Mouse (Mus musculus): Measurements from ENCODE around the gene Sh3rf3. TPM values are rescaled to one million over a fixed set of nuclear protein-coding genes. Genes with fewer than 3 reads are reported as not detected.

The Sh3rf3 gene
- polyA plus RNA-seq, 1 experiment from 2014 or later, result not detected

DNA sequence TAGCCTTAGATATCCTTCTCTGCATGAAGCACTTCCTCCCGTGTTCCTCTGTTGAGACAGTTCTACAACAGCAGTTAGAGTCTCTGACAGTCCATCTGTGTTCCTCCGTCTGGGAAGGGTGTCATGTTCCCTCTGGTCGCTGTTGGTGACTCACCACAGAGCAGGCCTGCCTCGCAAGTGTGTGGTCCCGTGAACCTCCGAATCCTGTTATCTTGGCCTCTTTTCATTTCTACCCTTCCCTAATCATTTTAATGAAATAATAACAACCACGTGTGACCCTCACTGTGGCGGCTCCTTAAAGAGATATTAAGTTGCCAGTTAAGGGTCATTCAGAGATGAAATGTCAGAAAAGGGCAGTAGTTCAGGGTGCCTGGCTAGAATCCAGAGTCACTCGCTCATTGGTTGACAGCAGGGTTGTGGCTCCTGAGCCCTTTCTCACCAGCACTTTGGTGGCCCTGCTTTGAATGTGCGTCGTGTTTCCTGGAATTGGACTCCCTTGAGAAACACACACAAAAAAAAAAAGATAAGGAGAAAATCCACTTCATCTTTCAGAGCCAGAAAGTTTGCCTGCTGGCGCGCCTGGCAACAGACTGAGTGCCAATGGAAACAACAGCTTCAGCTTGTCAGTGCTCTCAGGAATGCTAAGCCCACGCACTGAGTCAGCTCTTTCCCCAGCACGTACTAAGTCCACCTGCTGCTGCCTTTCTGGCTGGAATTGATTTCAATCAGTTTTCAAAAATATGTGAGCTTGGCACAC lies 301.6 kb downstream of the Sh3rf3 start:
- Histone ChIP-seq H3K4me2 (ENCODE audit: low read depth, low read length) (no peak overlapping the region), H3K4me1 (ENCODE audit: insufficient read depth) (no peaks in the 10 kb centered on the region), H3K27ac (ENCODE audit: low read depth) (no peak overlapping the region), H3K9me3 (ENCODE audit: low read length) (no peaks in the 10 kb centered on the region), H3K9ac (replicated peaks) (no peak overlapping the region), H3K4me3 (ENCODE audit: low read depth, low read length) (no peak overlapping the region), H3K27me3 (ENCODE audit: insufficient read depth, low read length) (no peaks in the 10 kb centered on the region), H3K36me3 (replicated peaks; ENCODE audit: insufficient read depth, low read length) (no peaks in the 10 kb centered on the region)
- WGBS (ENCODE audit: insufficient replicate concordance), result 59% methylated on average over 15 of the region's 15 CpGs
- DNase-seq (no peak), ATAC-seq (no peak)
- TF ChIP-seq EP300 (IDR thresholded peaks at IDR 0.05; ENCODE audit: low read depth) (no peak), CTCF (IDR thresholded peaks at IDR 0.05; ENCODE audit: low read depth) (no peak)

DNA sequence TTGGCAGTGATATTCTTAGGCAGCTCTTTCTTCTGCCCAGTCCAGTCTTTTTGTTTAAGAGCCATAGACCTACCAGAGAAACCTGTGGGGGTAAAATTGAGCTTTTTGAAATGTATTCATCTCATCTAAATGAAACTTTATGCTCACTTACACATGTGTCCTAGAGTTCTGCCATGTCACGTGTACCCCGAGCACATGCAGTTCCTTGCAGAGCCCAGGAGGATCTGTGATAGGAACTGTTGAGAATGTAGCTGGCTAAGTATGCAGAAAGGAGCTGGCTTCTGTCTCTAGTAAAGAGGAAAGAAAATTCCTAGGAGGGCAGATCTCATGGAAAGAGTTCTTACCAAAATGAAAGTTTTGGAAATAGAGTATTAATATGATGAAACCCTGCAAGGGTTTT lies 302.5 kb downstream of the Sh3rf3 start:
- H3K9ac ChIP-seq (replicated peaks), result no peak overlapping the region
- no peaks in the 10 kb centered on the region for H3K4me1 ChIP-seq (ENCODE audit: insufficient read depth)
- H3K4me3 ChIP-seq (ENCODE audit: low read depth, low read length), result no peak overlapping the region
- WGBS (ENCODE audit: insufficient replicate concordance), result 79% methylated on average over 2 of the region's 2 CpGs
- H3K27ac ChIP-seq (ENCODE audit: low read depth), result no peak overlapping the region
- ATAC-seq (no peak), DNase-seq (no peak)
- H3K36me3 ChIP-seq (replicated peaks; ENCODE audit: insufficient read depth, low read length), result no peaks in the 10 kb centered on the region
- H3K27me3 ChIP-seq (ENCODE audit: insufficient read depth, low read length), result no peaks in the 10 kb centered on the region
- no peaks in the 10 kb centered on the region for H3K9me3 ChIP-seq (ENCODE audit: low read length)
- no peak overlapping the region for H3K4me2 ChIP-seq (ENCODE audit: low read depth, low read length)
- TF ChIP-seq EP300 (IDR thresholded peaks at IDR 0.05; ENCODE audit: low read depth), result no peak

DNA sequence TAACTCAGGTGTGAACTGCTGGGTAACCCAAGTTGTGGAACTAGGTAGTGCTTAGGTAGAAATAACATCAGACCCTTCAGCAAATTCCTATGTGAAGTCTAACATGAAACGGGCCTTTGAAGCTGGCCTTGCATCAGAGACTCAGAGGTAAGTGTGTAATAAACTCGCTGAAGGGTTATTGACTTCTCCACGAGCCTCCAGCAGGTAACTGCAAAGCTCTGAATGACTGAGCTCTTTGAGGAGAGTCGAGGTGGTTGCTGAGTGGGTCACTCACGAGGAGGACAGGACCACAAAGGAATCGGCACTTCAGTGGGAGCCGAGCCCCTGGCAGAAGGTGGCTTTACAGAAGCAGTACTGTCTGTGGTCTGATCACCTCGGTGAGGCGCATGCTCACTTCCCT lies 303.2 kb downstream of the Sh3rf3 start:
- TF ChIP-seq EP300 (IDR thresholded peaks at IDR 0.05; ENCODE audit: low read depth), result no peak
- DNase-seq, result no peak
- Histone ChIP-seq H3K27me3 (ENCODE audit: insufficient read depth, low read length) (no peaks in the 10 kb centered on the region), H3K9ac (replicated peaks) (no peak overlapping the region), H3K4me3 (ENCODE audit: low read depth, low read length) (no peak overlapping the region), H3K9me3 (ENCODE audit: low read length) (no peaks in the 10 kb centered on the region), H3K27ac (ENCODE audit: low read depth) (no peak overlapping the region), H3K4me2 (ENCODE audit: low read depth, low read length) (no peak overlapping the region), H3K4me1 (ENCODE audit: insufficient read depth) (no peaks in the 10 kb centered on the region), H3K36me3 (replicated peaks; ENCODE audit: insufficient read depth, low read length) (no peaks in the 10 kb centered on the region)
- 64% methylated on average over 9 of the region's 9 CpGs for WGBS (ENCODE audit: insufficient replicate concordance)
- no peak for ATAC-seq

DNA sequence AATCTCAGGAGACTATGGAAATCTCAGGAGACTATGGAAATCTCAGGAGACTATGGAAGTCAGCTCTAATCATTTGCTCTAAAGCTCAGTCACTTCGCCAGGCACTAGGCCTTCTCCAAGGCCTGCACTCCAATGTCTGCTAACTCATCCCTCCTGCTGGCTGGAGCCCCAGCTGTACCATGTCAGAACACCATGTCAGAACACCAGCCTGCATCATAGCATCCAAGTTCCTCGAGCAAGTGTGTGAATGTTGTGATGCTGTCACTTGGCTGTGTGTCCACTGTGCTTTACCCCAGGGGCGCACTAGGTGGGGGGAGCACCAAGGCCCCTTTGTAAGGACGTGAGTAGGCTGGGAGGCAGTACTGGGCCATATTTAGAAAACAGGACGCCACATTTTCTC lies 304.4 kb downstream of the Sh3rf3 start:
- ATAC-seq (no peak), DNase-seq (no peak)
- Histone ChIP-seq H3K4me2 (ENCODE audit: low read depth, low read length) (no peak overlapping the region), H3K4me1 (ENCODE audit: insufficient read depth) (no peaks in the 10 kb centered on the region), H3K9me3 (ENCODE audit: low read length) (no peaks in the 10 kb centered on the region), H3K27ac (ENCODE audit: low read depth) (no peak overlapping the region), H3K4me3 (ENCODE audit: low read depth, low read length) (no peak overlapping the region), H3K9ac (replicated peaks) (no peak overlapping the region), H3K27me3 (ENCODE audit: insufficient read depth, low read length) (no peaks in the 10 kb centered on the region), H3K36me3 (replicated peaks; ENCODE audit: insufficient read depth, low read length) (no peaks in the 10 kb centered on the region)
- WGBS (ENCODE audit: insufficient replicate concordance), result 76% methylated on average over 5 of the region's 5 CpGs
- TF ChIP-seq EP300 (IDR thresholded peaks at IDR 0.05; ENCODE audit: low read depth) (no peak), CTCF (IDR thresholded peaks at IDR 0.05; ENCODE audit: low read depth) (no peak)

DNA sequence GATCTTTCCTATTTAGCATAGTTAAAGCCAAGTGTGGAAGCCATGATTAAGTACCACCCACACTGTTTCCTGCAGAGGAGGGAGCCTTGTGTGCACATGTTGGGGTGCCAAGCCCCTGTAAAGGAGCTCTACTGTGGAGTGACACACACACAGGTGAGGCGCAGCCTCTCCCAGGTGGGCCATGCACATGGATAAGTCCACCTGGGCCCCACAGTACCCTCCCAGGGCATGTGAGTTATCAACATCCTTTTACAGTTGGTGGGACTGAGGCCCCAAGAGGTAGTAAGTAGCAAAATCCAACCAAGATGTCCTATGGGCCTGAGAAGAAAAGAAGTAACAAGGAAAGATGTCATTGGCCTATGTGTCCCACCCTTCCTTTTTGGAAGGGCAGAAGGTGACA lies 305.8 kb downstream of the Sh3rf3 start:
- WGBS (ENCODE audit: insufficient replicate concordance), result 77% methylated on average over 1 of the region's 1 CpGs
- ATAC-seq (no peak), DNase-seq (no peak)
- Histone ChIP-seq H3K27me3 (ENCODE audit: insufficient read depth, low read length) (no peaks in the 10 kb centered on the region), H3K4me2 (ENCODE audit: low read depth, low read length) (no peak overlapping the region), H3K9ac (replicated peaks) (no peak overlapping the region), H3K4me1 (ENCODE audit: insufficient read depth) (no peaks in the 10 kb centered on the region), H3K36me3 (replicated peaks; ENCODE audit: insufficient read depth, low read length) (no peaks in the 10 kb centered on the region), H3K9me3 (ENCODE audit: low read length) (no peaks in the 10 kb centered on the region), H3K27ac (ENCODE audit: low read depth) (no peak overlapping the region), H3K4me3 (ENCODE audit: low read depth, low read length) (no peak overlapping the region)
- TF ChIP-seq CTCF (IDR thresholded peaks at IDR 0.05; ENCODE audit: low read depth) (no peak), EP300 (IDR thresholded peaks at IDR 0.05; ENCODE audit: low read depth) (no peak)

DNA sequence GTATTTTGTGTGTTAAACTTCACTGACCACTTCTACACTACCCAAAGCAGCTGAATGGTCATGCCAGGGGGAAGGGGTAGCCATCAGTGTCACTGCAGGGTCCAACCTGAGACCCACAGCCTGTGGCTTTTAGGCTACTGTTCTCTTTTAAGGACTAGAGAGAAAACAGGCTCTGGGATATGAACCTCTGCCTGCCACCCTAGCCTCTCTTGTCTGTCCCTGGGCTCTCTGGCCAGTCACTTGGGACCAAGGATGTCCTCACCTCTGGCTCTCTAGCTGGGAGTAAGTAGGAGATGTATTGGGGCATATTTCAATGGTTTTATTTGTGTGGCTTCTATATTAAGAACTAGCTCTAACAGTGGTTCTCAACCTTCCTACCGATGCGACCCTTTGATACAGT lies 306.7 kb downstream of the Sh3rf3 start:
- Histone ChIP-seq H3K4me3 (ENCODE audit: low read depth, low read length) (no peak overlapping the region), H3K36me3 (replicated peaks; ENCODE audit: insufficient read depth, low read length) (no peaks in the 10 kb centered on the region), H3K4me1 (ENCODE audit: insufficient read depth) (no peaks in the 10 kb centered on the region), H3K9ac (replicated peaks) (no peak overlapping the region), H3K4me2 (ENCODE audit: low read depth, low read length) (no peak overlapping the region), H3K27me3 (ENCODE audit: insufficient read depth, low read length) (no peaks in the 10 kb centered on the region), H3K27ac (ENCODE audit: low read depth) (no peak overlapping the region), H3K9me3 (ENCODE audit: low read length) (no peaks in the 10 kb centered on the region)
- WGBS (ENCODE audit: insufficient replicate concordance), result 74% methylated on average over 2 of the region's 2 CpGs
- ATAC-seq, result no peak
- no peak for DNase-seq
- TF ChIP-seq CTCF (IDR thresholded peaks at IDR 0.05; ENCODE audit: low read depth) (no peak), EP300 (IDR thresholded peaks at IDR 0.05; ENCODE audit: low read depth) (no peak)

DNA sequence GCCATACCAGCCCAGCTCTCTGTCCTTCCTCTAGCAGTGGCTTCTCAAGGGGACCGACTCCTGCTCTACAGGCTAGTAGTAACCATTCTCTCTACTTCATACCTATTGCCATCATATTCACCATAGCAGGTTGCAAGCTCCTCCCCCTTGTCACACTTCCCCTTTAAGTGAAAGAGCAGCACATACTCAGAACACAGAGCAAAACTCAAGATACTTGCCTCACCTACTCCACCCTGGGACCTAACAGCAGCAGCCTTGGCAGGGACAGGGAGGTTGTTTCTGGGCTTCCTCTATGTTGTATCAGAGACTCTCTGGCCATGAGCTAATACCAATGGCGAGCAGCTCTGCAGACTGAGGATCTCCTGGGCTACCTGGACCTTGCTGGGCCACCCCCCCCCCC lies 312.3 kb downstream of the Sh3rf3 start:
- Histone ChIP-seq H3K9me3 (ENCODE audit: low read length) (no peaks in the 10 kb centered on the region), H3K4me1 (ENCODE audit: insufficient read depth) (no peaks in the 10 kb centered on the region), H3K27ac (ENCODE audit: low read depth) (no peak overlapping the region), H3K4me3 (ENCODE audit: low read depth, low read length) (no peak overlapping the region), H3K27me3 (ENCODE audit: insufficient read depth, low read length) (no peaks in the 10 kb centered on the region), H3K9ac (replicated peaks) (no peak overlapping the region), H3K36me3 (replicated peaks; ENCODE audit: insufficient read depth, low read length) (no peaks in the 10 kb centered on the region), H3K4me2 (ENCODE audit: low read depth, low read length) (no peak overlapping the region)
- no peak for DNase-seq
- no peak for ATAC-seq
- TF ChIP-seq EP300 (IDR thresholded peaks at IDR 0.05; ENCODE audit: low read depth), result no peak
- TF ChIP-seq CTCF (IDR thresholded peaks at IDR 0.05; ENCODE audit: low read depth), result no peak
- WGBS (ENCODE audit: insufficient replicate concordance), result 76% methylated on average over 2 of the region's 2 CpGs
